Mouse (Mus musculus) CH12.LX (cell line): ENCODE measurements around the gene Vmn2r13.

Experiments
- CTCF ChIP-seq, 2 experiments: IDR thresholded peaks in 1 of 2; conservative IDR thresholded peaks in 1 of 2; 2 replicates each; pipeline ENCODE4 v1.5.1; 2011 to 2012; ENCODE audit warnings: low read depth in 2 of 2, low read length in 2 of 2, improper control_type of control experiment in 1 of 2, inconsistent platforms in 1 of 2, mild to moderate bottlenecking in 1 of 2, moderate library complexity in 1 of 2
- TCF12 ChIP-seq: IDR thresholded peaks from 2 replicates; pipeline ENCODE4 v1.6.1; 2014; ENCODE audit warnings: low read depth, mild to moderate bottlenecking, inconsistent platforms, low read length, improper control_type of control experiment

GRCm38 (mm10) chr5:109224608-109225007 is 32.6 kb upstream of the Vmn2r13 start, which contains the start of gene Vmn2r14:
- TF ChIP-seq CTCF (conservative IDR thresholded peaks at IDR 0.05 in 1 of 2, IDR thresholded peaks at IDR 0.05 in 1 of 2; ENCODE audit: low read depth in 2 of 2, low read length in 2 of 2) (no peak), TCF12 (no peak)
